ENCODE assay signal across 9 mouse cellular contexts in the genomic region with DNA sequence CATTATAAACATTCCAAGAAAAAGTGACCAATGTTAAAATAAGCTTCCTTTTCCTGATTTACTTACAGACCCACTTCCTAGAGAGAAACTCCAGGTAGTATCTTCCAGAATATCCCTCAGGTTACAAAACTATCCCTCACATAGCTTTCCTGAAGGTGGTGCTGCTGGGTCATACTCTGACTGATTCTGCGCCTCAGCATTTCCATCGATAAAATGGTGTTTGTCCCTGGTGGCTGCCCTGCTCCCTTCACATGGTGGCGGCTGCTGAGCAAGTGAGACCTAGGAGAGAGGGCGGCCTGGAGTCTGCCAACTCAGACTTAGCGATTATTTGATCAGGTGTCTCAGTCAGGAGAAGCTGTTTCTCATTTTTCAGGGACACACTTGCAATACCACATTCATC.
A peak's percentile ranks its signal among the peaks of the same experiment; 100 is the strongest.
DNase-seq lines count a peak whose midpoint lies in the region; ATAC-seq and TF ChIP-seq lines count a peak whose summit lies in the region.
"Had no signal": no experiment of that assay in that cellular context is flagged by ENCODE, and none has a peak within 500 bp of the region (broad histone marks: within the 10 kb centered on the region; RNA-seq: fewer than 3 reads in every experiment).

No protein-coding gene starts in this region.

- no peak overlapping the region for H3K4me3 ChIP-seq in gastrocnemius, adult 2 months
- H3K4me3 ChIP-seq in liver, embryonic 14.5 days (ENCODE audit: insufficient read depth in 1 of 2, low read depth in 2 of 2, low read length in 2 of 2) = no peak overlapping the region
- no peak overlapping the region for H3K4me3 ChIP-seq in lung, embryonic 14.5 days (ENCODE audit: low read depth, low read length)
- H3K4me3 ChIP-seq: midbrain, embryonic 12.5 days had no signal

- no peak for ATAC-seq in liver, embryonic 14.5 days (ENCODE audit: insufficient read depth)
- no peak for ATAC-seq in lung, embryonic 14.5 days (ENCODE audit: insufficient read depth)
- ATAC-seq in granulocyte monocyte progenitor cell, adult 5-6 weeks (replicated peaks; ENCODE audit: poor library complexity, severe bottlenecking) = no peak

- DNase-seq in gastrocnemius, adult 2 months = peak; percentile 51
- no peak for DNase-seq in gastrocnemius, postnatal 4 days (ENCODE audit: low spot score in 2 of 2)
- DNase-seq in liver, embryonic 14.5 days (ENCODE audit: low read depth in 3 of 3, low spot score in 3 of 3) = no peak
- no peak for DNase-seq in liver
- peak; percentile 60 for DNase-seq in brain, adult 2 months (ENCODE audit: low read depth, low spot score)
- peak; percentile 44 for DNase-seq in lung, embryonic 14.5 days
- no peak for DNase-seq in right cerebral cortex, postnatal 4 days

- no peak overlapping the region for H3K4me2 ChIP-seq in liver, embryonic 14.5 days (ENCODE audit: low read depth)
- no peak overlapping the region for H3K4me2 ChIP-seq in lung, embryonic 14.5 days
- H3K4me2 ChIP-seq: midbrain, embryonic 12.5 days had no signal

- H3K9ac ChIP-seq in liver, embryonic 14.5 days (replicated peaks) = no peak overlapping the region
- H3K9ac ChIP-seq in lung, embryonic 14.5 days = no peak overlapping the region
- H3K9ac ChIP-seq: midbrain, embryonic 12.5 days had no signal

- WGBS in liver, embryonic 14.5 days (ENCODE audit: insufficient replicate concordance) = 48% methylated on average over 5 of the region's 5 CpGs
- 52% methylated on average over 5 of the region's 5 CpGs for WGBS in lung, embryonic 14.5 days

- no peak overlapping the region for H3K27ac ChIP-seq in gastrocnemius, adult 2 months
- no peak overlapping the region for H3K27ac ChIP-seq in liver, embryonic 14.5 days
- no peak overlapping the region for H3K27ac ChIP-seq in lung, embryonic 14.5 days (ENCODE audit: low read depth)
- H3K27ac ChIP-seq: midbrain, embryonic 12.5 days had no signal

- intact Hi-C loops in gastrocnemius, adult 2 months (cut with DNase I) = loop anchor here (5.0 to 10.0 kb wide), 2 partner anchors 319 to 708 kb away; no protein-coding TSS in a partner anchor

- no peaks in the 10 kb centered on the region for H3K4me1 ChIP-seq in liver, embryonic 14.5 days (replicated peaks; ENCODE audit: control insufficient read depth in 2 of 2, insufficient read depth in 2 of 2, low read length in 1 of 2)
- no peaks in the 10 kb centered on the region for H3K4me1 ChIP-seq in lung, embryonic 14.5 days (ENCODE audit: insufficient read depth)
- H3K4me1 ChIP-seq: midbrain, embryonic 12.5 days had no signal

- no peaks in the 10 kb centered on the region for H3K9me3 ChIP-seq in liver, embryonic 14.5 days (ENCODE audit: control insufficient read depth, low read length)
- no peaks in the 10 kb centered on the region for H3K9me3 ChIP-seq in lung, embryonic 14.5 days (ENCODE audit: low read depth, low read length)
- H3K9me3 ChIP-seq: midbrain, embryonic 12.5 days had no signal

- H3K36me3 ChIP-seq in liver, embryonic 14.5 days (replicated peaks; ENCODE audit: control insufficient read depth, insufficient read depth, low read depth) = no peaks in the 10 kb centered on the region
- no peaks in the 10 kb centered on the region for H3K36me3 ChIP-seq in lung, embryonic 14.5 days (ENCODE audit: insufficient read depth)
- H3K36me3 ChIP-seq: midbrain, embryonic 12.5 days had no signal

- peak; percentile 80 for TF ChIP-seq CTCF in gastrocnemius, adult 2 months (IDR thresholded peaks at IDR 0.05)
- peak; percentile 27; the same call in 1 of the 2 replicates for TF ChIP-seq CTCF in liver, embryonic 14.5 days (IDR thresholded peaks at IDR 0.05; ENCODE audit: low read depth)
- TF ChIP-seq CTCF in lung, embryonic 14.5 days (IDR thresholded peaks at IDR 0.05; ENCODE audit: low read depth) = peak; percentile 56

- no peaks in the 10 kb centered on the region for H3K27me3 ChIP-seq in liver, embryonic 14.5 days (ENCODE audit: control insufficient read depth, insufficient read depth, low read length)
- no peaks in the 10 kb centered on the region for H3K27me3 ChIP-seq in lung, embryonic 14.5 days (ENCODE audit: insufficient read depth, low read length)
- H3K27me3 ChIP-seq: midbrain, embryonic 12.5 days had no signal

- TF ChIP-seq EP300 in liver, embryonic 14.5 days (IDR thresholded peaks at IDR 0.05; ENCODE audit: low read depth) = no peak

Comparison
In these comparisons a context has a peak if more than half of its experiments do, and no peak if none do; other contexts are left out.
1. DNase-seq: peak in gastrocnemius, adult 2 months (single experiment), brain, adult 2 months (single experiment) and lung, embryonic 14.5 days (single experiment); none in gastrocnemius, postnatal 4 days (0 of 2), liver, embryonic 14.5 days (0 of 3), liver (single experiment) and right cerebral cortex, postnatal 4 days (single experiment).
2. CTCF ChIP-seq: peak in every context shown above with its lines; median percentile 80 in gastrocnemius, adult 2 months; 56 in lung, embryonic 14.5 days; 27 in liver, embryonic 14.5 days.